ENCODE assay signal across 15 mouse cellular contexts in the genomic region with DNA sequence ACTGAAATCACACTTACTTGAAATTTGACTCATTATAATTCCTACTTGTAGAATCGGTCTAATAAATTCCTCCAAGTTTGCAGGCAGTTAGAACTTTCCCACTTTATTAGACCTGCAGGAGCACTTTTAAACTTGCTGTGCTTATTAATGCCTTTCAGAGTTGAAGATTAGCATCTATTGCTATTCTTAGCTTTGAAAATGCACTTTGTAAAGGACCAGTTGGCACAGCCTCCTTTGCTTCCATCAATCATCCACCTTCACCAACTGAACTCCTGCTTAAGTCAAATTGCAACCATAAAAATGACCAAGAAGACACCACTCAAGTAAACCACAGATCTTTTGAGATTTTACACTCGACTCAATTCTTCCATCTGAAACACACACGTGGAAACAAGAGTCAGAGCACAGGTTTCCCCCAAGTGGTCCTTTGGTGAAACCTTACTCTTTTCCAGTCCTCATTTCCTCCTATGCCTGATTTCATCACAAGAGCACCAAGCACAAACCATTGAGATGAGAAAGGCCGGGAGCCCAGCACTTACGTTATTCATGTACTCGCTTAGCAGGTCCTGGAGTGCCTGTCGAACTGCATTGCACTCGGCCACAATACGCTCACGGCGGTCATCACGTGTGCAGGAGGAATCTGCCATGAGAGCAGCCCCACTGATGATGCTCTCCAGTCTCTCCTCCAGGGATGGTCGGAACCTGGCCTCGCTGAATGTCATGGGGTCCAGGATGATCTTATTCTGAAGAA.
"Had no signal": no experiment of that assay in that cellular context is flagged by ENCODE, and none has a peak within 500 bp of the region (broad histone marks: within the 10 kb centered on the region; RNA-seq: fewer than 3 reads in every experiment).

No protein-coding gene starts in this region.

- H3K36me3 ChIP-seq: intestine, embryonic 15.5 days; limb, embryonic 12.5 days; liver, embryonic 15.5 days; midbrain, embryonic 10.5 days; neural tube, embryonic 12.5 days had no signal

- H3K9me3 ChIP-seq: intestine, embryonic 15.5 days; limb, embryonic 12.5 days; liver, embryonic 15.5 days; midbrain, embryonic 10.5 days; neural tube, embryonic 12.5 days had no signal

- DNase-seq: layer of hippocampus, postnatal 36 days; lung, adult 2 months; lung, postnatal 10 days; lung, postnatal 4 days; midbrain, embryonic 14.5 days; retina, postnatal 1 day; right cerebral cortex, postnatal 4 days; spleen, adult 18-20 months; thymus, adult 18-20 months; thymus, postnatal 14 days had no signal

- ATAC-seq: intestine, embryonic 15.5 days had no signal

- H3K27ac ChIP-seq: intestine, embryonic 15.5 days; limb, embryonic 12.5 days; liver, embryonic 15.5 days; midbrain, embryonic 10.5 days; neural tube, embryonic 12.5 days had no signal

- H3K9ac ChIP-seq: intestine, embryonic 15.5 days; limb, embryonic 12.5 days; liver, embryonic 15.5 days; neural tube, embryonic 12.5 days had no signal

- H3K4me1 ChIP-seq: intestine, embryonic 15.5 days; liver, embryonic 15.5 days; midbrain, embryonic 10.5 days; neural tube, embryonic 12.5 days had no signal

- H3K4me3 ChIP-seq: intestine, embryonic 15.5 days; limb, embryonic 12.5 days; liver, embryonic 15.5 days; midbrain, embryonic 10.5 days; neural tube, embryonic 12.5 days had no signal

- H3K4me2 ChIP-seq: intestine, embryonic 15.5 days; limb, embryonic 12.5 days; liver, embryonic 15.5 days; neural tube, embryonic 12.5 days had no signal

- H3K27me3 ChIP-seq: intestine, embryonic 15.5 days; limb, embryonic 12.5 days; liver, embryonic 15.5 days; neural tube, embryonic 12.5 days had no signal
